Mouse (Mus musculus): ENCODE measurements around the gene Wdr53. TPM values are rescaled to one million over a fixed set of nuclear protein-coding genes. Genes with fewer than 3 reads are reported as not detected.

Wdr53 gene
- polyA plus RNA-seq (2011; ENCODE audit: insufficient read depth, insufficient read length, low read depth, missing spikeins), result 15.9 and 17.5 TPM in 2 replicates

DNA sequence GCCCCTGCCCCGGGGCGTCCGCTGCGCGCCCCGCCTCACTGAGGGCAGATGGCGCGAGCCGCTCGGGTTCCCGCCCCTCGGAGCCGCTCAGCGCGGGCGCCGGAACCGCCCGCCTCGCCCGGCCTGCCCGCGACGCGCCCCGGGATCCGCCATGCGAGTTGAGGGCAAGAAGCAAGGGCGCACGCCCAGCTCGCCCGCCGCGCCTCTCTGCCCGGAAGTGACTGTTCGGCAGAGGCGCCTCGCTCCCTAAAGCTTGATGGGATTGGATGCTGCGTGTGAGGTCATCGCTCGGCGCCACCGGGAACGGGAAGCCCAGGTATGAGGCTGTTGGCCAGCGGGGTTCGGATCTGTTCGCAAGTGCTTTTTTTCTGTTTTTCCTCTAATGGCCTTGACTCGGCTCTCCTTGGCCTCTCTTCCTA, at the start of gene Wdr53, which contains the start of gene Fbxo45:
Gene Wdr53, plus strand, starts transcription at position 276 of the 419 bp plus-strand sequence.
Gene Fbxo45, minus strand, starts transcription at position 207 of the 419 bp plus-strand sequence.
- no peak for TF ChIP-seq EP300 (IDR thresholded peaks at IDR 0.05; ENCODE audit: insufficient read depth, low read depth, low read length)
- TF ChIP-seq CTCF (IDR thresholded peaks at IDR 0.05; ENCODE audit: low read depth, low read length), result no peak
- Histone ChIP-seq H3K27ac (ENCODE audit: insufficient read depth, low read length) (peak within 1 kb of the TSS; percentile 21; the same call in 1 of the 2 replicates), H3K4me1 (ENCODE audit: control insufficient read depth, insufficient read depth, low read length) (peaks cover 3% of the 10 kb centered on the region), H3K36me3 (ENCODE audit: control insufficient read depth, insufficient read depth, low read length, poor library complexity, severe bottlenecking) (peaks cover 2% of the 10 kb centered on the region; the same call in 1 of the 2 replicates), H3K9me3 (replicated peaks; ENCODE audit: control insufficient read depth, insufficient read depth, low read length, poor library complexity, severe bottlenecking) (no peaks in the 10 kb centered on the region), H3K9ac (ENCODE audit: low read depth, poor library complexity, severe bottlenecking) (peak within 1 kb of the TSS; percentile 83), H3K27me3 (ENCODE audit: control insufficient read depth, insufficient read depth, low read length, poor library complexity, severe bottlenecking) (no peaks in the 10 kb centered on the region), H3K4me3 (ENCODE audit: low read depth, low read length) (peak within 1 kb of the TSS; percentile 90)

DNA sequence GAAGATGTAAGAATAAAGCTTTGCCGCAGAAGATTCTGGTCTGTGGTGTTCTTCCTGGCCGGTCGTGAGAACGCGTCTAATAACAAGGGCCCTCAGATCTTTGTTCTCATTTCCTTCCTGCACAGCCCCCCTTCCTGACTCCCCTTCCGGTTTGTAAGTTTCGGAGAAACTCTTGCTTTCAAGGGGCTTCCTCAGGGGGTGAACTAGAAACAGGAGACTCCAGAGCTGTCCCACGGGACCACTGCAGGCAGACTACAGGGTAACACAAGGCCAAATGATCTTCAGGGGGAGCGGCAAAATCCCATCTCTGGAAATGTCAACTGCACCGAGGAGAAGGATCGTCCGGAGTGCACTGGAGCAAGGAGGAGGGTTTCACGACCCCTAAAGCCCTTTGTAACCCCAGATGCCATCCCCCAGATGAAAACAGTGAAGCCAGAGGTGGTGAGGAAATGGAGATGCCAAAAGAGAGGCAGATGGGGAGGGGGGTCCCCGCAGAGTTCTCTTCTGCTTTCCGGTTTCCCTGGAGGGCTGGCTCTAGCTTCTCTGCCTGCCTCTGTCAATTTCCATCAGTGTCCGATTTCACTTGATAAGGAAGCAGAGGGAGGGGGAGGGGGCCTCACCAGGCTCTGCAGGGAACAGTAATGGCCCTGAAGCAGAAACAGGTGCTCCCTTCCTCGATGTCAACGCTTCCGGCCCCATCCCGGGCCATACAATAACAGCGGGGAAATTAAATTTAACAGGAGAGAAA, 46.6 kb upstream of the Wdr53 start:
- TF ChIP-seq POLR2A (IDR thresholded peaks at IDR 0.05; ENCODE audit: insufficient read depth, low read length), result no peak
- no peak for TF ChIP-seq CTCF (IDR thresholded peaks at IDR 0.05; ENCODE audit: low read depth, low read length)
- no peak for TF ChIP-seq EP300 (IDR thresholded peaks at IDR 0.05; ENCODE audit: insufficient read depth, low read depth, low read length)
- Histone ChIP-seq H3K9me3 (replicated peaks; ENCODE audit: control insufficient read depth, insufficient read depth, low read length, poor library complexity, severe bottlenecking) (peaks cover 5% of the 10 kb centered on the region; the same call in 1 of the 2 replicates), H3K9ac (ENCODE audit: low read depth, poor library complexity, severe bottlenecking) (no peak overlapping the region), H3K4me3 (ENCODE audit: low read depth, low read length) (no peak overlapping the region), H3K27ac (ENCODE audit: insufficient read depth, low read length) (no peak overlapping the region), H3K4me1 (ENCODE audit: control insufficient read depth, insufficient read depth, low read length) (no peaks in the 10 kb centered on the region), H3K27me3 (ENCODE audit: control insufficient read depth, insufficient read depth, low read length, poor library complexity, severe bottlenecking) (no peaks in the 10 kb centered on the region), H3K36me3 (ENCODE audit: control insufficient read depth, insufficient read depth, low read length, poor library complexity, severe bottlenecking) (no peaks in the 10 kb centered on the region)

- Histone ChIP-seq H3K4me1 (ENCODE audit: control insufficient read depth, insufficient read depth, low read length) (no peaks in the 10 kb centered on the region), H3K9me3 (replicated peaks; ENCODE audit: control insufficient read depth, insufficient read depth, low read length, poor library complexity, severe bottlenecking) (peaks cover 5% of the 10 kb centered on the region; the same call in 1 of the 2 replicates), H3K9ac (ENCODE audit: low read depth, poor library complexity, severe bottlenecking) (no peak overlapping the region), H3K27ac (ENCODE audit: insufficient read depth, low read length) (no peak overlapping the region), H3K36me3 (ENCODE audit: control insufficient read depth, insufficient read depth, low read length, poor library complexity, severe bottlenecking) (no peaks in the 10 kb centered on the region), H3K27me3 (ENCODE audit: control insufficient read depth, insufficient read depth, low read length, poor library complexity, severe bottlenecking) (no peaks in the 10 kb centered on the region), H3K4me3 (ENCODE audit: low read depth, low read length) (no peak overlapping the region)
- TF ChIP-seq CTCF (IDR thresholded peaks at IDR 0.05; ENCODE audit: low read depth, low read length), result no peak
- no peak for TF ChIP-seq EP300 (IDR thresholded peaks at IDR 0.05; ENCODE audit: insufficient read depth, low read depth, low read length)
- TF ChIP-seq POLR2A (IDR thresholded peaks at IDR 0.05; ENCODE audit: insufficient read depth, low read length), result no peak
Observed at GRCm38 (mm10) chr16:32201004-32201325, 46.1 kb upstream of the Wdr53 start.

- no peaks in the 10 kb centered on the region for H3K27me3 ChIP-seq (ENCODE audit: control insufficient read depth, insufficient read depth, low read length, poor library complexity, severe bottlenecking)
Observed at GRCm38 (mm10) chr16:32202681-32203080, 44.3 kb upstream of the Wdr53 start.

GRCm38 (mm10) chr16:32204902-32205301, 42.1 kb upstream of the Wdr53 start:
- H3K9ac ChIP-seq (ENCODE audit: low read depth, poor library complexity, severe bottlenecking), result no peak overlapping the region
- TF ChIP-seq CTCF (IDR thresholded peaks at IDR 0.05; ENCODE audit: low read depth, low read length) (peak; percentile 43), POLR2A (IDR thresholded peaks at IDR 0.05; ENCODE audit: insufficient read depth, low read length) (no peak)
- no peak overlapping the region for H3K27ac ChIP-seq (ENCODE audit: insufficient read depth, low read length)
- H3K27me3 ChIP-seq (ENCODE audit: control insufficient read depth, insufficient read depth, low read length, poor library complexity, severe bottlenecking), result no peaks in the 10 kb centered on the region
- H3K9me3 ChIP-seq (replicated peaks; ENCODE audit: control insufficient read depth, insufficient read depth, low read length, poor library complexity, severe bottlenecking), result peaks cover 5% of the 10 kb centered on the region; the same call in 1 of the 2 replicates
- no peak overlapping the region for H3K4me3 ChIP-seq (ENCODE audit: low read depth, low read length)
- no peaks in the 10 kb centered on the region for H3K4me1 ChIP-seq (ENCODE audit: control insufficient read depth, insufficient read depth, low read length)
- no peaks in the 10 kb centered on the region for H3K36me3 ChIP-seq (ENCODE audit: control insufficient read depth, insufficient read depth, low read length, poor library complexity, severe bottlenecking)

More at GRCm38 (mm10) chr16:32202681-32203080, 44.3 kb upstream of the Wdr53 start:
- TF ChIP-seq POLR2A (IDR thresholded peaks at IDR 0.05; ENCODE audit: insufficient read depth, low read length) (no peak), CTCF (IDR thresholded peaks at IDR 0.05; ENCODE audit: low read depth, low read length) (peak; percentile 64), EP300 (IDR thresholded peaks at IDR 0.05; ENCODE audit: insufficient read depth, low read depth, low read length) (no peak)
- no peak overlapping the region for H3K27ac ChIP-seq (ENCODE audit: insufficient read depth, low read length)
- no peaks in the 10 kb centered on the region for H3K36me3 ChIP-seq (ENCODE audit: control insufficient read depth, insufficient read depth, low read length, poor library complexity, severe bottlenecking)
- no peaks in the 10 kb centered on the region for H3K4me1 ChIP-seq (ENCODE audit: control insufficient read depth, insufficient read depth, low read length)
- H3K9me3 ChIP-seq (replicated peaks; ENCODE audit: control insufficient read depth, insufficient read depth, low read length, poor library complexity, severe bottlenecking), result peaks cover 5% of the 10 kb centered on the region; the same call in 1 of the 2 replicates
- no peak overlapping the region for H3K9ac ChIP-seq (ENCODE audit: low read depth, poor library complexity, severe bottlenecking)
- H3K4me3 ChIP-seq (ENCODE audit: low read depth, low read length), result no peak overlapping the region

DNA sequence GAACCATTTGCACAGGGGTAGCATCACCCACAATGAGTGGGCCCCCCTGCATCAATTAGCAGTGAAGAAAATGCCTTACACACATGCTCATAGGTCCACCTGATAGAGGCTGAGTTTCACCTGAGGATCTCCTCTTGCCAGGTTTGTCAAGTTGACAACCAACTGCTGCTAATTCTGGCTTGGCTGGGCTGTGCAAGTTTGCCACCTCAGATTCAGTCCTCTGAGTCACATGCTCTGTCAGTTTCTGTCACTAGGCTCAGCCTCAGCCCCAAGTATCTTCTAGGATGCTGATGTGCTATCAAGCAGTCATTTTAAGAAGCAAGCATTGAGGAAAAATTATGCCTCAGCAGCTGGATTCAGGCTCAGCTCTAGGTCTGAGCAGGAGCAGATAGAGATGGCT, 32.9 kb upstream of the Wdr53 start:
- Histone ChIP-seq H3K27ac (ENCODE audit: insufficient read depth, low read length) (no peak overlapping the region), H3K36me3 (ENCODE audit: control insufficient read depth, insufficient read depth, low read length, poor library complexity, severe bottlenecking) (no peaks in the 10 kb centered on the region), H3K4me1 (ENCODE audit: control insufficient read depth, insufficient read depth, low read length) (no peaks in the 10 kb centered on the region), H3K4me3 (ENCODE audit: low read depth, low read length) (no peak overlapping the region), H3K9ac (ENCODE audit: low read depth, poor library complexity, severe bottlenecking) (no peak overlapping the region), H3K9me3 (replicated peaks; ENCODE audit: control insufficient read depth, insufficient read depth, low read length, poor library complexity, severe bottlenecking) (no peaks in the 10 kb centered on the region; the same call in none of the 2 replicates), H3K27me3 (ENCODE audit: control insufficient read depth, insufficient read depth, low read length, poor library complexity, severe bottlenecking) (no peaks in the 10 kb centered on the region)
- TF ChIP-seq CTCF (IDR thresholded peaks at IDR 0.05; ENCODE audit: low read depth, low read length) (no peak), POLR2A (IDR thresholded peaks at IDR 0.05; ENCODE audit: insufficient read depth, low read length) (no peak), EP300 (IDR thresholded peaks at IDR 0.05; ENCODE audit: insufficient read depth, low read depth, low read length) (no peak)

Measured in ES-Bruce4 (cell line).